Mouse (Mus musculus) liver, embryonic 11.5 days (tissue): ENCODE results near the gene Tmem45b. TPM values are rescaled to one million over a fixed set of nuclear protein-coding genes. Genes with fewer than 3 reads are reported as not detected.

Source experiments
- ATAC-seq: fragments of 200-750 bp; cut with Nextera tagmentation; replicated peaks from 2 replicates; pipeline ENCODE4 v1.8.0; 2017; ENCODE audit warnings: moderate number of reproducible peaks, mild to moderate bottlenecking, moderate TSS enrichment, moderate library complexity; ENCODE audit not compliant: low FRiP score
- DNase-seq: peaks from one replicate; pipeline ENCODE4 v3.0.0-alpha.2; 2017; ENCODE audit warnings: low spot score
- H3K27ac ChIP-seq: fragments of 300-500 bp; sonication (generic); 2 replicates; pipeline ENCODE4 v1.5.1; 2014; ENCODE audit warnings: mild to moderate bottlenecking, low read depth, low read length, control low read depth
- H3K27me3 ChIP-seq: fragments of 300-500 bp; sonication (generic); replicated peaks from 2 replicates; pipeline ENCODE4 v1.6.1; 2014; ENCODE audit warnings: low read length, mixed read lengths; ENCODE audit not compliant: control insufficient read depth, insufficient read depth
- H3K36me3 ChIP-seq: fragments of 300-500 bp; sonication (generic); 2 replicates; pipeline ENCODE4 v1.6.1; 2014; ENCODE audit warnings: mild to moderate bottlenecking, low read length, moderate library complexity, mixed read lengths; ENCODE audit not compliant: control insufficient read depth, insufficient read depth
- H3K4me1 ChIP-seq: fragments of 300-500 bp; sonication (generic); replicated peaks from 2 replicates; pipeline ENCODE4 v1.6.1; 2014; ENCODE audit warnings: low read length, mixed read lengths; ENCODE audit not compliant: control insufficient read depth, insufficient read depth
- H3K4me2 ChIP-seq: fragments of 300-500 bp; sonication (generic); 2 replicates; pipeline ENCODE4 v1.6.1; 2014; ENCODE audit warnings: mild to moderate bottlenecking, control low read depth, moderate library complexity
- H3K4me3 ChIP-seq: fragments of 300-500 bp; sonication (generic); 2 replicates; pipeline ENCODE4 v1.5.1; 2014; ENCODE audit warnings: low read depth, low read length, control low read depth
- H3K9ac ChIP-seq: fragments of 300-500 bp; sonication (generic); 2 replicates; pipeline ENCODE4 v1.6.1; 2014; ENCODE audit warnings: low read depth, low read length, control low read depth
- H3K9me3 ChIP-seq: fragments of 300-500 bp; sonication (generic); 2 replicates; pipeline ENCODE4 v1.6.1; 2016; ENCODE audit warnings: low read length, inconsistent platforms, mixed read lengths; ENCODE audit not compliant: control insufficient read depth
- WGBS: fragments of 180-500 bp; shearing (Covaris S2); extraction: QIAGEN DNeasy Blood & Tissue Kit; methylation state at CpG from one replicate; pipeline ENCODE4 v1.1.7; 2014; 5-methylcytosine and 5-hydroxymethylcytosine counted together
- polyA plus RNA-seq: library from polyadenylated mRNA; unstranded; fragments of >200 nt; fragmentation: Nextera tagmentation; extraction: Ambion mirVana; gene quantifications from 2 replicates; pipeline ENCODE4 v1.2.1, GENCODE M21; 2014

Tmem45b gene
- polyA plus RNA-seq, 1 experiment from 2014 or later, result not detected

DNA sequence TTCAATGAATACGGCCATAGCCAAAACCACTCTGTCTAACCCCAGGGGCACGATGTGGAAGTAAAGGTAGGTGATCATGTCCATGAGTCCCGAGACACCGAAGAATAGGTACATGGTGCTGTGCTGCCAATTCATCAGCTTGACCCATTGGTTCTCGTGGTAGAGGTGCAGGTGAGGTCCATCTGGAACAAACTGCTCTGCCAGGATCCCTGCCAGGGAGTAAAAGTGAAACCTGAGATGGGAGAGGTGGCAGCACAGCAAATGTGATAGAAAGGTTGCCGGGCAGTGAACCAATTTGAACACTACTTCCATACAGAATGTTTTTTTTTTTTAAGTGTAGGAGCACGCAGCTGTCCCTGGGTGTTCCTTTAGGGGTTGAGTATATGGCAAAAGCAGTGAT is 35.3 kb downstream of the Tmem45b start:
- 82% methylated on average over 7 of the region's 7 CpGs for WGBS
- H3K9ac ChIP-seq, result no peak overlapping the region
- H3K4me1 ChIP-seq, result no peaks in the 10 kb centered on the region

DNA sequence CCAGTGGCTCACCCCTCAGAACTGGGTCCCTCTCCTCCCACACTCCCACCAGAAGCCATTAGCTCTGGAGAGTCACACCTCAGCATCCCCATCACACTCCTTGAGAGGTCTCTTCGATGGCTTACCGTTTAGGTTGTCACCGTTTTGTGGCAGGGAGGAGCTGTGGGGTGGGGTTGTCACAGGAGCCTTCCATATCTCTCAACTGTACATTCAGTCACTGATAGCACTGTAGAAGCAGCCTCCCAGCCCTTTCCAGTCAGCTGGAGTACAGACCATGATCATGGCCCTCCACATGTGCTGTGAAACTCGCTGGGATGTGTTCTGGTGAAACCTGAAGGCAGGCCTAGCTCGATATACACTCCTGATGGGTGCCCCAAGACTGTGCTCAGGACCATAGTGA is 42.1 kb downstream of the Tmem45b start:
- Histone ChIP-seq H3K9ac (no peak overlapping the region), H3K9me3 (no peaks in the 10 kb centered on the region), H3K36me3 (peaks cover 16% of the 10 kb centered on the region), H3K27me3 (no peaks in the 10 kb centered on the region), H3K27ac (no peak overlapping the region), H3K4me3 (no peak overlapping the region), H3K4me2 (no peak overlapping the region), H3K4me1 (no peaks in the 10 kb centered on the region)
- no peak for DNase-seq
- ATAC-seq, result peak; percentile 91
- WGBS, result 66% methylated on average over 5 of the region's 5 CpGs

More for the DNA sequence above, 35.3 kb downstream of the Tmem45b start:
- DNase-seq (no peak), ATAC-seq (no peak)
- Histone ChIP-seq H3K9me3 (no peaks in the 10 kb centered on the region), H3K27me3 (no peaks in the 10 kb centered on the region), H3K27ac (no peak overlapping the region), H3K4me3 (no peak overlapping the region), H3K36me3 (no peaks in the 10 kb centered on the region), H3K4me2 (no peak overlapping the region)

- no peak overlapping the region for H3K4me2 ChIP-seq
- no peak for DNase-seq
- H3K9me3 ChIP-seq, result no peaks in the 10 kb centered on the region
- no peaks in the 10 kb centered on the region for H3K4me1 ChIP-seq
- H3K27ac ChIP-seq, result no peak overlapping the region
- no peaks in the 10 kb centered on the region for H3K27me3 ChIP-seq
- peaks cover 34% of the 10 kb centered on the region for H3K36me3 ChIP-seq
- no peak overlapping the region for H3K9ac ChIP-seq
- ATAC-seq, result no peak
- 76% methylated on average over 1 of the region's 1 CpGs for WGBS
- no peak overlapping the region for H3K4me3 ChIP-seq
Measured at GRCm38 (mm10) chr9:31418821-31419220, 45.4 kb downstream of the Tmem45b start.

DNA sequence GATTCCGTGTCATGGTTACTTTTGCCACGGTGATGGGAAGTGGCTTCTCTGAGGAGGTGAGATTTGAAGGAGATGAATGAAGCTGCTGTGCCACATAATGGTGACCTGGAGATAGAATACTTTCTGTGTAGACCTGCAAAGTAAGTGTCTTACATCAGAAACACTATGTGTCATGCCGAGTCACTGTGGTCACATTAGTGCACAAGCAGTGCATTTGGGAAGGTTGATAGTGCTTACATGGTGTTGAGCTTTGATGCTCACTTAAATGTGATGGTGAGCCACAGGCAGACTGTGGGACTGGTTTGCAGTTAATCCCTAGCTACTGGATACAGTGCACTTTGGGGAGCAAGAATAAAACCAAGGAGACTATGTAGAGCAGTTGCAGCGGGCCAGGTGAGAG is 52.1 kb downstream of the Tmem45b start:
- WGBS, result 77% methylated on average over 4 of the region's 4 CpGs

GRCm38 (mm10) chr9:31405217-31405616 is 59.0 kb downstream of the Tmem45b start:
- no peak overlapping the region for H3K4me2 ChIP-seq
- H3K4me3 ChIP-seq, result no peak overlapping the region
- no peaks in the 10 kb centered on the region for H3K9me3 ChIP-seq
- H3K4me1 ChIP-seq, result no peaks in the 10 kb centered on the region
- WGBS, result 66% methylated on average over 6 of the region's 6 CpGs
- H3K27me3 ChIP-seq, result no peaks in the 10 kb centered on the region
- H3K36me3 ChIP-seq, result peaks cover 47% of the 10 kb centered on the region
- ATAC-seq (no peak), DNase-seq (no peak)
- no peak overlapping the region for H3K27ac ChIP-seq
- no peak overlapping the region for H3K9ac ChIP-seq

More for the DNA sequence above, 52.1 kb downstream of the Tmem45b start:
- Histone ChIP-seq H3K36me3 (peaks cover 52% of the 10 kb centered on the region), H3K4me3 (no peak overlapping the region), H3K9ac (no peak overlapping the region), H3K4me1 (no peaks in the 10 kb centered on the region), H3K27ac (no peak overlapping the region), H3K4me2 (no peak overlapping the region), H3K9me3 (no peaks in the 10 kb centered on the region), H3K27me3 (no peaks in the 10 kb centered on the region)
- DNase-seq (no peak), ATAC-seq (no peak)

DNA sequence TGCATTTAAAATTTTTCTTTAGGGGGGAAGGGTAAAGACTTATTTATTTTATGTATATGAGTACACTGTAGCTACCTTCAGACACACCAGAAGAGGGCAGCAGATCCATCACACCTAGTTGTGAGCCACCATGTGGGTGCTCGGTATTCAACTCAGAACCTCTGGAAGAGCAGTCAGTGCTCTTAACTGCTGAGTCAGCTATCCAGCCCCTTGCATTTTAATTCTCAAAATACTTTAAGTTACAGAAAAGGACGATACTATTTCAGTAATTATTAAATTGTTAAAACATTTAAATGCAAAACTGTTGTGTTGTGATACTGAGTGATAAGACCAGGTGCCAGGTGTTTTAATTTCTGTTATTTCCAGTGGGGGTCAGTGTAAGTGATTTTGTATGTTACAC is 60.0 kb downstream of the Tmem45b start:
- no peak for DNase-seq

DNA sequence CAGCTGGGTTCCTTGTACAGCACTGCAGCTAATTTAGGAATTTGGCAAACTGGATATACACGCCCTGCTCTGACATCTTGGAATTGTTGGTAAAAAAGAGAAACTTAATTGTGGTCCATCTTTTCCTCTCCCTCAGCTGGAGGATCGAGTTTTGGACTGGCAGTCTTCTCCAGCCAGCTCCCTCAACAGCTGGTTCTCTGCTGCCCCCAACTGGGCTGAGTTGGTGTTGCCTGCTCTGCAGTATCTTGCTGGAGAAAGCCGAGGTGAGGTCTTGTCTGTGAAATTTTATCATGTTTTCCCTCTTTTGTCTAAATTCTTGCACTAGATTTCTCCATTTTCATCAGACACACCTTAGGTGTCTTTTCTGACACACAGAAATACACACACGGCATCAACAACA is 63.8 kb downstream of the Tmem45b start:
- Histone ChIP-seq H3K36me3 (peaks cover 71% of the 10 kb centered on the region), H3K9ac (no peak overlapping the region), H3K4me3 (no peak overlapping the region), H3K9me3 (no peaks in the 10 kb centered on the region), H3K27ac (no peak overlapping the region), H3K4me2 (no peak overlapping the region), H3K4me1 (no peaks in the 10 kb centered on the region), H3K27me3 (no peaks in the 10 kb centered on the region)
- peak; percentile 49 for DNase-seq
- 60% methylated on average over 4 of the region's 4 CpGs for WGBS
- ATAC-seq, result no peak

More for the DNA sequence above, 60.0 kb downstream of the Tmem45b start:
- Histone ChIP-seq H3K36me3 (peaks cover 46% of the 10 kb centered on the region), H3K27me3 (no peaks in the 10 kb centered on the region), H3K4me2 (no peak overlapping the region), H3K9ac (no peak overlapping the region), H3K4me1 (no peaks in the 10 kb centered on the region), H3K27ac (no peak overlapping the region), H3K4me3 (no peak overlapping the region), H3K9me3 (no peaks in the 10 kb centered on the region)
- WGBS, result 89% methylated on average over 2 of the region's 2 CpGs
- no peak for ATAC-seq

DNA sequence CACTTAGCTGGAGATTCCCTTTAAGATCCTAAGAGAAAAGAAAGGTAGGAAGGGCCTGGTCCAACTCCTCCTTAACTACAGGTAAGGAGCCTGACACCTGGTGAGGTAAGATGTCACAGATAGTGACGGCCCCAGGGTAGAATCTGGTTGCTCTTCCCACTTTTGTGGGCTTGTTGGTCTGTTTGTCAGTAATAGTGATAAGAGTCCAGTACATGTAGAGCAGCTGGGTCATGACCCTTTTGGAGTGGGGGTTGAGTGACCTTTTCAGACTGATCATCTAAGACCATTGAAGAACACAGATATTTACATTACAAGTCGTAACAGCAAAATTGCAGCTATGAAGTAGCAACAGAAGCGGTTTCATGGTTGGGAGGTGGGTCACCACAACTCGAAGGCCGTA is 77.1 kb downstream of the Tmem45b start:
- DNase-seq (no peak), ATAC-seq (no peak)
- H3K4me3 ChIP-seq, result peak overlapping the region; percentile 91
- H3K27me3 ChIP-seq, result no peaks in the 10 kb centered on the region
- peak overlapping the region; percentile 83 for H3K4me2 ChIP-seq
- WGBS, result 77% methylated on average over 5 of the region's 5 CpGs
- H3K9me3 ChIP-seq, result no peaks in the 10 kb centered on the region
- peaks cover 8% of the 10 kb centered on the region for H3K36me3 ChIP-seq
- no peak overlapping the region for H3K9ac ChIP-seq
- H3K4me1 ChIP-seq, result peaks cover 11% of the 10 kb centered on the region
- no peak overlapping the region for H3K27ac ChIP-seq

DNA sequence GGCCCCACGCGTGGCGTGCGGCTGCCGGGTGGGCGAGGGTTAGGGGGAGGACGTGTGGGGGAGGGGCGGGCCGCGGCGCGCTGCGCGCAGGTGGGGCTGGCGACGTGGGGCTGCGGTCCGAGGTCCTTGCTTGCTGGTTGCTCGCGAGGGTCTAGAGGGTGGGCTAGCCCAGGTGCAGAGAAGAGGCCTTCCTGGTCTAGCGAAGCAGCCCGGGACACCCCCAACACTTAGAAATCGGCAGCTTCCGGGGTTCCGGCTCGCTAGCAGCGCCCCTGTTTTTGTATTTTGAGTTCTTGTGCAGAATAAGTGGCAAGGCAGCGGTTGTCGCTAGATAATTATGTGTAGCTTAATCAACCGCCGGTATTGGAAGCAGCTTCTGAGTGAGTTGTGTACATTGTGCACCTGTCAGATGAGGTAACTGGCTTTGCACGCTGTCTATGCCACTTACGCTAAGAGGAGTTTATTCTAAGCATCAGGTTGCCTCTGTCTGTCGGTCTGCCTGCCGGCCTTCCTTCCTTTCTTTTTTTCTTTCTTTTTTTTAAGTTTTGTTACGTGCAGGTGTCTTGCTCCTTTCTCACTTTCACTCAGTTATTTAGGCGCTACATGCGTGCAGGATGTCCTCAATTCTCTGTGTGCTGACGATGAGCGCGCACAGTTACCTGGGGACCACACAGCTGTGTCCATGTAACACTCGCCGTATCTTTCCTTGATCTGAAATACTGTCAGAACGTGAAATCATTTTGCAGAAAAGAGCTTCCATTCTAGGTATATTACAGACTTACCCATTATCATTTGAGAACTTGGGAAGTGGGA is 77.7 kb downstream of the Tmem45b start:
- Histone ChIP-seq H3K27me3 (no peaks in the 10 kb centered on the region), H3K4me1 (peaks cover 11% of the 10 kb centered on the region), H3K9ac (peak overlapping the region; percentile 88), H3K27ac (peak overlapping the region; percentile 61; the same call in 1 of the 2 replicates), H3K4me2 (peak overlapping the region; percentile 83), H3K4me3 (peak overlapping the region; percentile 91), H3K9me3 (no peaks in the 10 kb centered on the region), H3K36me3 (peaks cover 6% of the 10 kb centered on the region)
- DNase-seq (peak; percentile 65), ATAC-seq (peak; percentile 58)
- 8% methylated on average over 43 of the region's 44 CpGs for WGBS
